Mouse (Mus musculus): ENCODE measurements around the gene Acy3. TPM values are rescaled to one million over a fixed set of nuclear protein-coding genes. Genes with fewer than 3 reads are reported as not detected.

Acy3 gene
- 2.5 and 2.8 TPM in 2 replicates for polyA plus RNA-seq (2014; fragmentation: Nextera tagmentation; extraction: Ambion mirVana)

GRCm38 (mm10) chr19:3986334-3986733, at the start of gene Acy3:
Gene Acy3 (plus strand): TSS chr19:3986570.
- WGBS, result 27% methylated on average over 8 of the region's 8 CpGs
- H3K4me3 ChIP-seq (ENCODE audit: low read depth, low read length), result no peak within 1 kb of the TSS
- H3K27ac ChIP-seq (ENCODE audit: low read depth, low read length), result no peak within 1 kb of the TSS
- peaks cover 11% of the 10 kb centered on the region for H3K4me1 ChIP-seq (replicated peaks; ENCODE audit: control insufficient read depth, insufficient read depth, low read length)
- ATAC-seq (ENCODE audit: low FRiP score) (no peak), DNase-seq (ENCODE audit: low spot score) (no peak)
- H3K27me3 ChIP-seq (ENCODE audit: control insufficient read depth, insufficient read depth, low read length), result no peaks in the 10 kb centered on the region
- H3K4me2 ChIP-seq (replicated peaks; ENCODE audit: low read depth, low read length), result no peak within 1 kb of the TSS; the same call in 1 of the 2 replicates
- H3K9ac ChIP-seq (ENCODE audit: low read depth, low read length), result no peak within 1 kb of the TSS
- no peaks in the 10 kb centered on the region for H3K9me3 ChIP-seq (ENCODE audit: control insufficient read depth, low read length)
- H3K36me3 ChIP-seq (ENCODE audit: control insufficient read depth, insufficient read depth, low read length), result no peaks in the 10 kb centered on the region

GRCm38 (mm10) chr19:3942315-3942714, 44.1 kb upstream of the Acy3 start:
- ATAC-seq (ENCODE audit: low FRiP score), result no peak
- no peak overlapping the region for H3K4me3 ChIP-seq (ENCODE audit: low read depth, low read length)
- no peaks in the 10 kb centered on the region; the same call in 1 of the 2 replicates for H3K4me1 ChIP-seq (replicated peaks; ENCODE audit: control insufficient read depth, insufficient read depth, low read length)
- no peak for DNase-seq (ENCODE audit: low spot score)
- no peak overlapping the region for H3K4me2 ChIP-seq (replicated peaks; ENCODE audit: low read depth, low read length)
- H3K9ac ChIP-seq (ENCODE audit: low read depth, low read length), result no peak overlapping the region
- H3K27me3 ChIP-seq (ENCODE audit: control insufficient read depth, insufficient read depth, low read length), result peaks cover 2% of the 10 kb centered on the region; the same call in 1 of the 2 replicates
- H3K9me3 ChIP-seq (ENCODE audit: control insufficient read depth, low read length), result no peaks in the 10 kb centered on the region
- H3K27ac ChIP-seq (ENCODE audit: low read depth, low read length), result no peak overlapping the region
- 71% methylated on average over 7 of the region's 7 CpGs for WGBS
- H3K36me3 ChIP-seq (ENCODE audit: control insufficient read depth, insufficient read depth, low read length), result no peaks in the 10 kb centered on the region

- H3K27ac ChIP-seq (ENCODE audit: low read depth, low read length), result no peak overlapping the region
- no peak for DNase-seq (ENCODE audit: low spot score)
- no peaks in the 10 kb centered on the region for H3K9me3 ChIP-seq (ENCODE audit: control insufficient read depth, low read length)
- peaks cover 2% of the 10 kb centered on the region; the same call in 1 of the 2 replicates for H3K27me3 ChIP-seq (ENCODE audit: control insufficient read depth, insufficient read depth, low read length)
- no peaks in the 10 kb centered on the region; the same call in 1 of the 2 replicates for H3K4me1 ChIP-seq (replicated peaks; ENCODE audit: control insufficient read depth, insufficient read depth, low read length)
- ATAC-seq (ENCODE audit: low FRiP score), result no peak
- WGBS, result 20% methylated on average over 27 of the region's 27 CpGs
- no peaks in the 10 kb centered on the region for H3K36me3 ChIP-seq (ENCODE audit: control insufficient read depth, insufficient read depth, low read length)
- no peak overlapping the region for H3K4me2 ChIP-seq (replicated peaks; ENCODE audit: low read depth, low read length)
- H3K9ac ChIP-seq (ENCODE audit: low read depth, low read length), result no peak overlapping the region
- no peak overlapping the region for H3K4me3 ChIP-seq (ENCODE audit: low read depth, low read length)
Observed at GRCm38 (mm10) chr19:3942986-3943735, 43.2 kb upstream of the Acy3 start.

GRCm38 (mm10) chr19:3945872-3946564, 40.4 kb upstream of the Acy3 start:
- Histone ChIP-seq H3K9ac (ENCODE audit: low read depth, low read length) (no peak overlapping the region), H3K9me3 (ENCODE audit: control insufficient read depth, low read length) (no peaks in the 10 kb centered on the region), H3K36me3 (ENCODE audit: control insufficient read depth, insufficient read depth, low read length) (no peaks in the 10 kb centered on the region), H3K4me3 (ENCODE audit: low read depth, low read length) (no peak overlapping the region), H3K27ac (ENCODE audit: low read depth, low read length) (no peak overlapping the region), H3K4me1 (replicated peaks; ENCODE audit: control insufficient read depth, insufficient read depth, low read length) (no peaks in the 10 kb centered on the region; the same call in 1 of the 2 replicates), H3K4me2 (replicated peaks; ENCODE audit: low read depth, low read length) (no peak overlapping the region), H3K27me3 (ENCODE audit: control insufficient read depth, insufficient read depth, low read length) (peaks cover 2% of the 10 kb centered on the region; the same call in 1 of the 2 replicates)
- DNase-seq (ENCODE audit: low spot score), result no peak
- WGBS, result 36% methylated on average over 10 of the region's 10 CpGs
- ATAC-seq (ENCODE audit: low FRiP score), result no peak

- Histone ChIP-seq H3K36me3 (ENCODE audit: control insufficient read depth, insufficient read depth, low read length) (no peaks in the 10 kb centered on the region), H3K9ac (ENCODE audit: low read depth, low read length) (no peak overlapping the region), H3K9me3 (ENCODE audit: control insufficient read depth, low read length) (no peaks in the 10 kb centered on the region), H3K27ac (ENCODE audit: low read depth, low read length) (no peak overlapping the region), H3K4me2 (replicated peaks; ENCODE audit: low read depth, low read length) (no peak overlapping the region), H3K4me1 (replicated peaks; ENCODE audit: control insufficient read depth, insufficient read depth, low read length) (no peaks in the 10 kb centered on the region; the same call in 1 of the 2 replicates), H3K4me3 (ENCODE audit: low read depth, low read length) (no peak overlapping the region), H3K27me3 (ENCODE audit: control insufficient read depth, insufficient read depth, low read length) (peaks cover 2% of the 10 kb centered on the region; the same call in 1 of the 2 replicates)
- 8% methylated on average over 2 of the region's 2 CpGs for WGBS
- ATAC-seq (ENCODE audit: low FRiP score) (peak; percentile 56; the same call in 1 of the 2 replicates), DNase-seq (ENCODE audit: low spot score) (peak; percentile 78)
Observed at GRCm38 (mm10) chr19:3946715-3947114, 39.7 kb upstream of the Acy3 start.

GRCm38 (mm10) chr19:3947813-3948212, 38.6 kb upstream of the Acy3 start:
- H3K27ac ChIP-seq (ENCODE audit: low read depth, low read length), result no peak overlapping the region
- no peaks in the 10 kb centered on the region for H3K4me1 ChIP-seq (replicated peaks; ENCODE audit: control insufficient read depth, insufficient read depth, low read length)
- ATAC-seq (ENCODE audit: low FRiP score), result no peak
- no peaks in the 10 kb centered on the region for H3K36me3 ChIP-seq (ENCODE audit: control insufficient read depth, insufficient read depth, low read length)
- H3K9me3 ChIP-seq (ENCODE audit: control insufficient read depth, low read length), result no peaks in the 10 kb centered on the region
- WGBS, result 88% methylated on average over 3 of the region's 3 CpGs
- no peak overlapping the region for H3K4me2 ChIP-seq (replicated peaks; ENCODE audit: low read depth, low read length)
- peaks cover 2% of the 10 kb centered on the region; the same call in 1 of the 2 replicates for H3K27me3 ChIP-seq (ENCODE audit: control insufficient read depth, insufficient read depth, low read length)
- no peak overlapping the region for H3K4me3 ChIP-seq (ENCODE audit: low read depth, low read length)
- no peak overlapping the region for H3K9ac ChIP-seq (ENCODE audit: low read depth, low read length)
- DNase-seq (ENCODE audit: low spot score), result no peak

- Histone ChIP-seq H3K4me3 (ENCODE audit: low read depth, low read length) (no peak overlapping the region), H3K27ac (ENCODE audit: low read depth, low read length) (no peak overlapping the region), H3K9ac (ENCODE audit: low read depth, low read length) (no peak overlapping the region), H3K4me2 (replicated peaks; ENCODE audit: low read depth, low read length) (no peak overlapping the region), H3K4me1 (replicated peaks; ENCODE audit: control insufficient read depth, insufficient read depth, low read length) (no peaks in the 10 kb centered on the region), H3K9me3 (ENCODE audit: control insufficient read depth, low read length) (no peaks in the 10 kb centered on the region), H3K27me3 (ENCODE audit: control insufficient read depth, insufficient read depth, low read length) (no peaks in the 10 kb centered on the region), H3K36me3 (ENCODE audit: control insufficient read depth, insufficient read depth, low read length) (no peaks in the 10 kb centered on the region)
- no peak for ATAC-seq (ENCODE audit: low FRiP score)
- no peak for DNase-seq (ENCODE audit: low spot score)
- WGBS, result 83% methylated on average over 14 of the region's 14 CpGs
Observed at GRCm38 (mm10) chr19:3948546-3948945, 37.8 kb upstream of the Acy3 start.

- no peak overlapping the region for H3K9ac ChIP-seq (ENCODE audit: low read depth, low read length)
- WGBS, result 71% methylated on average over 3 of the region's 3 CpGs
- H3K4me2 ChIP-seq (replicated peaks; ENCODE audit: low read depth, low read length), result no peak overlapping the region
- no peak overlapping the region for H3K27ac ChIP-seq (ENCODE audit: low read depth, low read length)
- H3K4me1 ChIP-seq (replicated peaks; ENCODE audit: control insufficient read depth, insufficient read depth, low read length), result no peaks in the 10 kb centered on the region
- no peaks in the 10 kb centered on the region for H3K9me3 ChIP-seq (ENCODE audit: control insufficient read depth, low read length)
- ATAC-seq (ENCODE audit: low FRiP score), result no peak
- H3K36me3 ChIP-seq (ENCODE audit: control insufficient read depth, insufficient read depth, low read length), result no peaks in the 10 kb centered on the region
- no peak overlapping the region for H3K4me3 ChIP-seq (ENCODE audit: low read depth, low read length)
- no peaks in the 10 kb centered on the region for H3K27me3 ChIP-seq (ENCODE audit: control insufficient read depth, insufficient read depth, low read length)
- no peak for DNase-seq (ENCODE audit: low spot score)
Observed at GRCm38 (mm10) chr19:3950331-3950730, 36.0 kb upstream of the Acy3 start.

Measured in hindbrain, embryonic 11.5 days (tissue).